Mouse (Mus musculus) midbrain, embryonic 15.5 days (tissue): ENCODE measurements around the gene Vmn2r98. TPM values are rescaled to one million over a fixed set of nuclear protein-coding genes. Genes with fewer than 3 reads are reported as not detected.
"Not testable (repeated sequence)": the region's sequence is repeated elsewhere in the genome, so short reads cannot be mapped to it uniquely, and the experiment has no call there.

Source experiments
- ATAC-seq: fragments of 200-750 bp; cut with Nextera tagmentation; replicated peaks from 2 replicates; pipeline ENCODE4 v1.8.0; 2017; ENCODE audit warnings: moderate TSS enrichment
- H3K27ac ChIP-seq: fragments of 300-500 bp; sonication (generic); 2 replicates; pipeline ENCODE4 v1.5.1; 2015; ENCODE audit warnings: mild to moderate bottlenecking, inconsistent platforms
- H3K27me3 ChIP-seq: fragments of 300-500 bp; sonication (generic); replicated peaks from 2 replicates; pipeline ENCODE4 v1.6.1; 2015; ENCODE audit warnings: inconsistent platforms
- H3K36me3 ChIP-seq: fragments of 300-500 bp; sonication (generic); replicated peaks from 2 replicates; pipeline ENCODE4 v1.6.1; 2015; ENCODE audit warnings: inconsistent platforms
- H3K4me1 ChIP-seq: fragments of 300-500 bp; sonication (generic); 2 replicates; pipeline ENCODE4 v1.6.1; 2015; ENCODE audit warnings: inconsistent platforms
- H3K4me2 ChIP-seq: fragments of 300-500 bp; sonication (generic); 2 replicates; pipeline ENCODE4 v1.6.1; 2015; ENCODE audit warnings: inconsistent platforms, mild to moderate bottlenecking, moderate library complexity
- H3K4me3 ChIP-seq: fragments of 300-500 bp; sonication (generic); 2 replicates; pipeline ENCODE4 v1.5.1; 2015; ENCODE audit warnings: mild to moderate bottlenecking, inconsistent platforms
- H3K9ac ChIP-seq: fragments of 300-500 bp; sonication (generic); 2 replicates; pipeline ENCODE4 v1.6.1; 2015; ENCODE audit warnings: mild to moderate bottlenecking, inconsistent platforms
- H3K9me3 ChIP-seq: fragments of 300-500 bp; sonication (generic); 2 replicates; pipeline ENCODE4 v1.6.1; 2016; ENCODE audit warnings: inconsistent platforms
- WGBS: fragments of 180-500 bp; shearing (Covaris S2); methylation state at CpG from one replicate; pipeline ENCODE4 v1.1.7; 2015; ENCODE audit warnings: mixed read lengths; 5-methylcytosine and 5-hydroxymethylcytosine counted together
- polyA plus RNA-seq: library from polyadenylated mRNA; unstranded; fragments of >200 nt; fragmentation: Nextera tagmentation; extraction: Ambion mirVana; gene quantifications from 2 replicates; pipeline ENCODE4 v1.2.1, GENCODE M21; 2015

The Vmn2r98 gene
- not detected in 2 replicates for polyA plus RNA-seq

DNA sequence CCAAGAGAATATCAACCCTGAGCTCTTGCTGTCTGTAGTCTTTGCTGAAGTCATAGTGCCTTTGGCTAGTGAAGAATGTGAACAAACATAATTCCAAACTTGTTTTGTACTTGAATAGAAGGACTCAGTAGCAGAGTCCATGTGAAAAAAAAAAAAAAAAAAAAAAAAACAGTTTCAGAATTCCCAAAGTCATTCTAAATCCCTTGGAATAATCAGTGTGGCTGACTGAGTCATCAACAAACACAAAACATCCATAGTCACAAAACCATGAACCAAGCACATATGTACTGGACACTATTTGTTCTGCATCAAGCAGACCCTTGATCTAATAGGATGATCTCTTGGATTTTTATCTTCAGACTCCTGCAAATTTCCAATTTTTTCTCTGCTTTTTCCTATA, at the start of gene Vmn2r98:
Gene Vmn2r98, plus strand, starts transcription at position 301 of the 400 bp plus-strand sequence.
- not testable (repeated sequence) for ATAC-seq, H3K27me3 ChIP-seq

DNA sequence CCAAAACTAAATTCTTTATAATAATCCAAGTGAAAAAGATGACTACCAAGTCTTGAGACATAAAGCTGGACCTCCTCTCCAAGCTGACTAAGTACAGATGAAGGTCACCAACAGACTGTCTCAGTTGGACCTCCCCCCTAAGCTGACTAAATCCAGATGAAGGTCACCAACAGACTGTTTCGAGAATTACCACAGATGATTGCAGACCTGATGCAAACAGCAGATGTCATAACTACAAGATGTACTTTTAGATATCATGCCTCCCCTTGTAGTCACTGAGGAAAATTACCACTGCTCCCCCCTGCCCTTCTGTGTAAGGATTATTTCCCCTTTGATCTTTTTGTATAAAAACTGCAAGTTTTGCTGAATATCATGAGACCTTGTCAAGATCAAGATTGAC, 21.8 kb upstream of the Vmn2r98 start:
- H3K36me3 ChIP-seq, H3K27ac ChIP-seq, H3K4me2 ChIP-seq, H3K4me1 ChIP-seq, H3K4me3 ChIP-seq, ATAC-seq, H3K27me3 ChIP-seq, H3K9ac ChIP-seq: not testable (repeated sequence)
- WGBS, result 64% methylated on average over 1 of the region's 1 CpGs
- peaks cover 23% of the 10 kb centered on the region for H3K9me3 ChIP-seq

More for the DNA sequence above, at the start of gene Vmn2r98:
- H3K36me3 ChIP-seq, H3K9ac ChIP-seq, H3K4me3 ChIP-seq, H3K4me1 ChIP-seq, H3K27ac ChIP-seq, H3K4me2 ChIP-seq: not testable (repeated sequence)
- peaks cover 12% of the 10 kb centered on the region; the same call in 1 of the 2 replicates for H3K9me3 ChIP-seq

DNA sequence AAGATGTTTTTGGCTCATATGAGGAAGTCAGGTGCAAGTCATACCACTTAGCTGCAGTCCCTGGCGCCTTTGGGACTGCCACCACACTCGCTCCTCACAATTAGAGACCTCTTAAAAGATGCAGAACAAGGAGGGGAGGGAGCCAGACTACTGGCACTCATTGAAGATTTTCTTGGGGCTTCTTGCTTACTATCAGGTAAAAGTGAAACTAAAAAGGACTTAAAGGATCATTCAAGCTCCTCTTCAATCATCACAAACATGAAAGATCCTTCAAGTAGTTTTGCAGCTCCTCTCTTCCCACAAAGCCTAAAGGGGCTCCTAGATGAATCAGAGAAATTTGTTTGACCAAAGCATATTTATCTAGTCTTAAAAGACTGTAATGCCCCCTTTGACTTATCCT, 21.3 kb upstream of the Vmn2r98 start:
- ATAC-seq, result no peak
- 61% methylated on average over 2 of the region's 2 CpGs for WGBS
- Histone ChIP-seq H3K27ac (no peak overlapping the region), H3K27me3 (no peaks in the 10 kb centered on the region), H3K36me3 (no peaks in the 10 kb centered on the region), H3K4me1 (no peaks in the 10 kb centered on the region), H3K9me3 (peaks cover 19% of the 10 kb centered on the region), H3K9ac (no peak overlapping the region), H3K4me3 (no peak overlapping the region), H3K4me2 (no peak overlapping the region)

DNA sequence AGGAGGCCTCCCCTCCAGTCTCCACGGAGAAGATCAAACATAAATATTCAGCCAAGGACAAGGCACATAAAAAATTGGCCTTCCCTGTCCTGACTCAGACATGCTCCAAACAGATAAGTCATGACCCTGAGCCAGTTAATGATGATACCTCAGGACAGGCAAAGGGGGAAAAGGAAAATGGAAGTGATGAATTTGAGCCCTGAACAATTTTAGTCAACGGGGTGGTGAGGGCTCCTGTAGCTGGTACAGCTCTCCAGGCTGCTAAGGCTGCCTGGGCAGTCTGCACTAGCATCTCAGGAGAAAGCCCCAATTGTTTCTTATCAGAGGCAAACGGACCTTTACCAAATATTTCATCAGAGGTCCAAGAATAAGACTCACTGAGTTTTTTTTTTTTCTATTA, 20.5 kb upstream of the Vmn2r98 start:
- Histone ChIP-seq H3K27ac (no peak overlapping the region), H3K36me3 (no peaks in the 10 kb centered on the region), H3K4me2 (no peak overlapping the region), H3K4me1 (no peaks in the 10 kb centered on the region), H3K9me3 (peaks cover 23% of the 10 kb centered on the region), H3K9ac (no peak overlapping the region), H3K4me3 (no peak overlapping the region), H3K27me3 (no peaks in the 10 kb centered on the region)
- no peak for ATAC-seq
- 55% methylated on average over 3 of the region's 3 CpGs for WGBS

Other genes starting within 250 kb of the Vmn2r98 start
- gene Vmn2r97, start 139.2 kb upstream of the Vmn2r98 start, polyA plus RNA-seq, result not detected in 2 replicates